Mouse (Mus musculus) midbrain, postnatal 0 days (tissue): Measurements from ENCODE around the gene Srrm2. TPM values are rescaled to one million over a fixed set of nuclear protein-coding genes. Genes with fewer than 3 reads are reported as not detected.

ENCODE experiments used
- ATAC-seq: fragments of 200-750 bp; cut with Nextera tagmentation; 2 replicates; pipeline ENCODE4 v1.8.0; 2017; ENCODE audit warnings: moderate number of reproducible peaks, mild to moderate bottlenecking, moderate TSS enrichment, moderate library complexity; ENCODE audit not compliant: low FRiP score
- DNase-seq: peaks from one replicate; pipeline ENCODE4 v3.0.0-alpha.2; 2015; ENCODE audit warnings: low spot score
- H3K27ac ChIP-seq: fragments of 300-500 bp; sonication (generic); 2 replicates; pipeline ENCODE4 v1.5.1; 2014; ENCODE audit warnings: low read depth, mild to moderate bottlenecking, low read length, mixed read lengths
- H3K27me3 ChIP-seq: fragments of 300-500 bp; sonication (generic); 2 replicates; pipeline ENCODE4 v1.6.1; 2014; ENCODE audit warnings: low read length, control low read depth, mixed read lengths; ENCODE audit not compliant: insufficient read depth
- H3K36me3 ChIP-seq: fragments of 300-500 bp; sonication (generic); 2 replicates; pipeline ENCODE4 v1.6.1; 2014; ENCODE audit warnings: low read length, control low read depth, mixed read lengths; ENCODE audit not compliant: insufficient read depth
- H3K4me1 ChIP-seq: fragments of 300-500 bp; sonication (generic); 2 replicates; pipeline ENCODE4 v1.6.1; 2014; ENCODE audit warnings: mild to moderate bottlenecking, control low read depth, antibody characterized with exemption, low read length, mixed read lengths; ENCODE audit not compliant: insufficient read depth
- H3K4me2 ChIP-seq: fragments of 300-500 bp; sonication (generic); 2 replicates; pipeline ENCODE4 v1.6.1; 2014; ENCODE audit warnings: low read depth, mild to moderate bottlenecking, low read length, mixed read lengths; ENCODE audit not compliant: poor library complexity, severe bottlenecking
- H3K4me3 ChIP-seq: fragments of 300-500 bp; sonication (generic); 2 replicates; pipeline ENCODE4 v1.5.1; 2014; ENCODE audit warnings: low read depth, mild to moderate bottlenecking, low read length, moderate library complexity
- H3K9ac ChIP-seq: fragments of 300-500 bp; sonication (generic); replicated peaks from 2 replicates; pipeline ENCODE4 v1.6.1; 2014; ENCODE audit warnings: mild to moderate bottlenecking, low read length, moderate library complexity, mixed read lengths; ENCODE audit not compliant: poor library complexity, severe bottlenecking
- H3K9me3 ChIP-seq: fragments of 300-500 bp; sonication (generic); 2 replicates; pipeline ENCODE4 v1.6.1; 2016; ENCODE audit warnings: low read length, control low read depth
- CTCF ChIP-seq: IDR thresholded peaks from 2 replicates; pipeline ENCODE4 v1.5.1; 2016; ENCODE audit warnings: antibody characterized with exemption, mild to moderate bottlenecking
- WGBS: fragments of 180-500 bp; shearing (Covaris S2); extraction: QIAGEN DNeasy Blood & Tissue Kit; methylation state at CpG from one replicate; pipeline ENCODE4 v1.1.7; 2014; 5-methylcytosine and 5-hydroxymethylcytosine counted together
- polyA plus RNA-seq: library from polyadenylated mRNA; unstranded; fragments of >200 nt; fragmentation: Nextera tagmentation; extraction: Ambion mirVana; gene quantifications from 2 replicates; pipeline ENCODE4 v1.2.1, GENCODE M21; 2015
- total RNA-seq: library from RNA; depleted of rRNA; stranded (reverse); fragments of >200 nt; gene quantifications from 2 replicates; pipeline ENCODE4 v1.2.3, GENCODE M21; 2014

Srrm2 gene
- total and polyA plus RNA-seq, 2 experiments from 2014 or later = 162 to 443 TPM

DNA sequence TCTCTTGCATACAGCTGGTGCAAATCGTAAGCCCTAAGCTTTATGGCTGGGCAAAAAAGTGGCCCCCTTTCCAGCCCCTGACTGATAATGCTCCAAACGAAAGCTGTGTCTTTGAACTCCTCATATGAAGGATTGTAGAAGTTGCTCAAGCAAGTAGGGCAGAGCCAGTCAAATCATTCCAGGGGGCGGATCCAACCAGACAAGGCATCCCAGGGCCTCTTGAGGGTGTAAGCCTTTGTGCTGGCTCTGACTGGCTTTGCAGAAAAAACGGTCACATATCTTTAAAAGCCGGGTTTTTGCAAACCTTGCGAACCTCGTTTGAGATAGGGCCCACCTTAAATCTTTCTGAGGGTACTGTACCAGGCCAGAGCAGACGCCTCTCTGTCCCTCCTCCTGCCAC is 46.3 kb upstream of the Srrm2 start:
- H3K9me3 ChIP-seq = no peaks in the 10 kb centered on the region
- 27% methylated on average over 8 of the region's 8 CpGs for WGBS
- ATAC-seq = no peak
- H3K4me2 ChIP-seq = no peak overlapping the region
- no peaks in the 10 kb centered on the region for H3K36me3 ChIP-seq
- no peak for TF ChIP-seq CTCF
- no peak overlapping the region for H3K9ac ChIP-seq
- peaks cover 42% of the 10 kb centered on the region for H3K27me3 ChIP-seq
- peaks cover 7% of the 10 kb centered on the region for H3K4me1 ChIP-seq
- H3K27ac ChIP-seq = no peak overlapping the region
- no peak for DNase-seq
- H3K4me3 ChIP-seq = no peak overlapping the region

DNA sequence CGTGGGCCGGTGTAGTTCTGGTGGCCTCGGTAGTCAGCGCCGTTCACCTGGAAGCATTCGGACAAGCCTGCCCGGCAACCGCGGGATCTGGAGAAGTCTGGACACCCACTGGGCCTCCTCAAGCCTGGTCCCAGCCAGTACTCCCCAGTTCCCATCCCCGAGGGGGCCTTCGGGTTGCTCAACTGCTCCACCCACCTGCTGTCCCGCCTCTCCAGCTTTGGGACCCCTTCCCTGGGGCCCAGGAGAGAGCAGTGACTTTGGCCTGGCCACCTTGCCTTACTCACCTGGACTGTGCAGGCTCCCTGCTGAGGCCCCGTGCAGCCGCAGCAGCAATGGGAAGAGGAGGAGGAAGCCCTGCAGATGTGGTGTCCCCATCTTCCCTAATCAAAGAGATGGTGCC is 45.7 kb upstream of the Srrm2 start:
- ATAC-seq (no peak), DNase-seq (no peak)
- peaks cover 5% of the 10 kb centered on the region for H3K4me1 ChIP-seq
- H3K4me2 ChIP-seq = peak overlapping the region; percentile 79; the same call in 1 of the 2 replicates
- TF ChIP-seq CTCF = no peak
- no peak overlapping the region for H3K27ac ChIP-seq
- H3K27me3 ChIP-seq = peaks cover 42% of the 10 kb centered on the region
- 5% methylated on average over 14 of the region's 14 CpGs for WGBS
- no peaks in the 10 kb centered on the region for H3K9me3 ChIP-seq
- no peak overlapping the region for H3K9ac ChIP-seq
- no peaks in the 10 kb centered on the region for H3K36me3 ChIP-seq
- H3K4me3 ChIP-seq = peak overlapping the region; percentile 45; the same call in 1 of the 2 replicates

DNA sequence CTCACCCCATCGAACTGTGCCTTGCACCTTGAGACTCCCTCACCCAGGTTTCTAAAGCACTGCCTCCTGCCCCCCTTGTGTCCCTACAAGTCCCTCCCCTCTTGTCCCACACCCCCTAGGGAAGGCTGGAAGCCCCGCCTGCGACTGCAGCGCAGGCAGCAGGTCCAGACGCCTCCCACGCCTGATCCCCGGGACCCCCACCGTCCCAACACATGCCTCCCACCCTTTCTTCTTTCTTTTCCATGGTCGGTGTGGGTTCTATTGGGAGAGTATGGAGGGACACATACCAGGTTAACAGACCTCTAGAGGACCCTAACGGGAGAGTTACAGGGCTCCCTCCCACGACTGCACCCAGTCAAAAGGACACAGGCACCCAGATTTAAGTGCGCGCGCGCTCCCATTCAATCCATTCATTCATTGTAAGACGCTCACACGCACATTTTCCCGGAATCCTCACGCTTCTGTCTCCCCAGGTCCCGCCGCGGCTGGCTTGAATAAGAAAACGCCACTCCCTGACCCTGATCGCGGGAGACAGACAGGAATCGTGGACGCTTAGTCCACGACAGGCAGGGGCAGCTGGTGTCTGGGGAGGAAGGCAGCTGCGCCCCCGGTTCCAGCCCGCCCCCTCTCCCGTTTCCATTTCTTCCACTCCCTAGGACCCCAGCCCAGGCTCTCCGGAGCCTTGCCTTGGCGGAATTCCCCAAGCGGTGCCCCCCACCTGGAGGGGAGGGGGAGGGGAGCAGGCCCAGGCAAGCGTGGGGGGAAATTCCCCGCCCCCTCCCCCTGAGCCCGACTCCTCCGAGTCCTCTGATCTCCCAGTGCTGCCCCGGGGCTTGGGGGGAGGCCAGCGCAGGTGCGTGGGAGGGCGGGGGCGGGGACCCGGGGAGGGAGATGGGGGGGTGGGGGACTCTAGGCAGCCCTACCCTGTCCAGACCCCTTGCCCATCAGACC is 44.8 kb upstream of the Srrm2 start, which contains the start of gene Kremen2:
TSS of gene Kremen2 (minus strand) at position 533 of the 951 bp plus-strand sequence.
- Histone ChIP-seq H3K9me3 (no peaks in the 10 kb centered on the region), H3K4me1 (peaks cover 5% of the 10 kb centered on the region), H3K4me3 (peak within 1 kb of the TSS; percentile 45), H3K9ac (peak within 1 kb of the TSS; percentile 52), H3K27me3 (peaks cover 42% of the 10 kb centered on the region), H3K27ac (no peak within 1 kb of the TSS), H3K36me3 (peaks cover 5% of the 10 kb centered on the region; the same call in 1 of the 2 replicates), H3K4me2 (peak within 1 kb of the TSS; percentile 79)
- under 1% methylated on average over 36 of the region's 45 CpGs for WGBS
- ATAC-seq (0 out of 2 replicates have a peak, but pooled peaks have one; percentile 12), DNase-seq (peak; percentile 39)
- TF ChIP-seq CTCF = no peak

DNA sequence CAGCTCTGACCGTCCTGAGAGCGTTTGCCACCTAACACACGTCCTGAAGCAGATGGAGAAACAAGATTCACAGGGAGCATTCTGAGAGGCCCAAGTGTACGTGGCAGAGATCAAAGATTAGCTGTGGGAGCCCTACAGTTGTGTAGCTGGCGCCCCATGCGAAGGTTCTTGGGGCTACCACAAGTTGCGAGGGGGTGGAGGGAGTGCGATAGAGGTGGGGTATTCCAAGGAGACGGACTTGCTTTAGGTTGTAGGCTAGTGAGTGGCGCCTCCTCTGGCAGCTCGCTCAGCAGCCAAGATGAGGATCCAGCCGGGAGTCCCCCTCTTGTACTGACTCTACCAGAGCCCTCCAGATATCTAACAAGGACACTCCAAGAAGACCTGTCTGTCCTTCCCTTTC is 44.0 kb upstream of the Srrm2 start:
- H3K9ac ChIP-seq = 0 out of 2 replicates have a peak overlapping the region, but pooled peaks have one; percentile 52
- peak overlapping the region; percentile 79 for H3K4me2 ChIP-seq
- WGBS = 5% methylated on average over 12 of the region's 12 CpGs
- DNase-seq = no peak
- H3K9me3 ChIP-seq = no peaks in the 10 kb centered on the region
- H3K27me3 ChIP-seq = peaks cover 42% of the 10 kb centered on the region
- no peak overlapping the region for H3K27ac ChIP-seq
- TF ChIP-seq CTCF = peak; percentile 52
- H3K4me3 ChIP-seq = peak overlapping the region; percentile 45
- no peak for ATAC-seq
- peaks cover 5% of the 10 kb centered on the region for H3K4me1 ChIP-seq
- H3K36me3 ChIP-seq = peaks cover 6% of the 10 kb centered on the region; the same call in 1 of the 2 replicates

DNA sequence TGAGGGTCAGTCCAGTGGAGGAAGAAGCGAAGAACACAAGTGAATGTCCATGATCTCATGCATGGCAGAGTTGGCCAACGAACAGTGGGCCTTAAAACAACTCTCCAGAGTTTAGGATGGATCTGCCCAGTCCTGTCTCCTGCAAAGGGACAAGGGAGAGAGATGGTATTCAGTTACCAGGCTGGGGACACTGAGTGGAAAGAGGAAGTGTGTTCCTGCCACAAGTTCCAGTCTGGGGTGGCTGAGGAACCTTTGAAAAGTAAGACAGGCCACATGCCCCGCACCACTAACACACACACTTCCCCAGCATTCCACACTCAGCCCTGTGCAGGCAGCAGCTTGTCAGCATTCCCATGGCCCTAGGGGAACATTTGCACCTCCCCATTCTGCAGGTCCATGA is 43.6 kb upstream of the Srrm2 start:
- 87% methylated on average over 3 of the region's 3 CpGs for WGBS
- DNase-seq = no peak
- peaks cover 37% of the 10 kb centered on the region for H3K27me3 ChIP-seq

DNA sequence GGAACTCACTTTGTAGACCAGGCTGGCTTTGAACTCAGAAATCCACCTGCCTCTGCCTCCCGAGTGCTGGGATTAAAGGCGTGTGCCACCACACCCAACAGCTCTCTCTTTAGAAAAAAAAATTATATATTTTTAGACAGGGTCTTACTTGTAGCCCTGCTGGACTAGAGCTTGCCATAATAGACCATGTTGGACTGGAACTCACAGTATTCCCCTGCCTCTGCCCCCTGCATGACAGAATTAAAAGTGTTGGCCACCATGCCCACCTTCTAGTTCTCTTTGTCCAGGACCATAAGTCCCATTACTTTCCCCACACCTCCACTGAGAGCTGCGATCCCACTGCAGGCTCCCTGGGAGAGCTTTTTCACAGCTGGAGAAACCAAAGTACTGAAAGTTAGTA is 42.9 kb upstream of the Srrm2 start:
- WGBS = 87% methylated on average over 3 of the region's 3 CpGs
- no peak for ATAC-seq
- no peak for TF ChIP-seq CTCF

More for the DNA sequence above, 43.6 kb upstream of the Srrm2 start:
- Histone ChIP-seq H3K27ac (no peak overlapping the region), H3K9ac (no peak overlapping the region), H3K4me2 (no peak overlapping the region), H3K9me3 (no peaks in the 10 kb centered on the region), H3K36me3 (peaks cover 10% of the 10 kb centered on the region), H3K4me3 (no peak overlapping the region), H3K4me1 (peaks cover 5% of the 10 kb centered on the region)
- ATAC-seq = no peak
- no peak for TF ChIP-seq CTCF

More for the DNA sequence above, 42.9 kb upstream of the Srrm2 start:
- DNase-seq = no peak
- H3K4me3 ChIP-seq = no peak overlapping the region
- peaks cover 5% of the 10 kb centered on the region for H3K4me1 ChIP-seq
- no peak overlapping the region for H3K9ac ChIP-seq
- H3K4me2 ChIP-seq = no peak overlapping the region
- H3K9me3 ChIP-seq = no peaks in the 10 kb centered on the region
- H3K36me3 ChIP-seq = peaks cover 18% of the 10 kb centered on the region
- H3K27ac ChIP-seq = no peak overlapping the region
- H3K27me3 ChIP-seq = peaks cover 30% of the 10 kb centered on the region
